Mouse (Mus musculus) lung, postnatal 0 days (tissue): Measurements from ENCODE around the gene Opcml. TPM values are rescaled to one million over a fixed set of nuclear protein-coding genes. Genes with fewer than 3 reads are reported as not detected.

Experiments used
- ATAC-seq: fragments of 200-750 bp; cut with Nextera tagmentation; 2 replicates; pipeline ENCODE4 v1.8.0; 2017; ENCODE audit warnings: moderate library complexity
- DNase-seq: peaks from one replicate; pipeline ENCODE4 v3.0.0-alpha.2; 2016; ENCODE audit warnings: low spot score
- H3K27ac ChIP-seq: fragments of 300-500 bp; sonication (generic); 2 replicates; pipeline ENCODE4 v1.5.1; 2014; ENCODE audit warnings: antibody characterized with exemption, mild to moderate bottlenecking, low read length, mixed read lengths
- H3K27me3 ChIP-seq: fragments of 300-500 bp; sonication (generic); replicated peaks from 2 replicates; pipeline ENCODE4 v1.6.1; 2014; ENCODE audit warnings: low read length, mixed read lengths; ENCODE audit not compliant: insufficient read depth
- H3K36me3 ChIP-seq: fragments of 300-500 bp; sonication (generic); 2 replicates; pipeline ENCODE4 v1.6.1; 2014; ENCODE audit warnings: low read length, mixed read lengths; ENCODE audit not compliant: insufficient read depth
- H3K4me1 ChIP-seq: fragments of 300-500 bp; sonication (generic); 2 replicates; pipeline ENCODE4 v1.6.1; 2014; ENCODE audit warnings: antibody characterized with exemption, low read depth, low read length, mixed read lengths; ENCODE audit not compliant: insufficient read depth
- H3K4me2 ChIP-seq: fragments of 300-500 bp; sonication (generic); replicated peaks from 2 replicates; pipeline ENCODE4 v1.6.1; 2014; ENCODE audit warnings: low read depth, mild to moderate bottlenecking, low read length, moderate library complexity, mixed read lengths
- H3K4me3 ChIP-seq: fragments of 300-500 bp; sonication (generic); 2 replicates; pipeline ENCODE4 v1.5.1; 2014; ENCODE audit warnings: low read depth, low read length
- H3K9ac ChIP-seq: fragments of 300-500 bp; sonication (generic); replicated peaks from 2 replicates; pipeline ENCODE4 v1.6.1; 2014; ENCODE audit warnings: low read depth, mild to moderate bottlenecking
- H3K9me3 ChIP-seq: fragments of 300-500 bp; sonication (generic); 2 replicates; pipeline ENCODE4 v1.6.1; 2016; ENCODE audit warnings: low read length, mixed read lengths
- CTCF ChIP-seq: IDR thresholded peaks from 2 replicates; pipeline ENCODE4 v1.5.1; 2016; ENCODE audit warnings: antibody characterized with exemption, mild to moderate bottlenecking
- EP300 ChIP-seq: IDR thresholded peaks from 2 replicates; pipeline ENCODE4 v1.6.1; 2016; ENCODE audit warnings: antibody characterized with exemption, mild to moderate bottlenecking, control low read depth
- WGBS: fragments of 180-500 bp; shearing (Covaris S2); extraction: QIAGEN DNeasy Blood & Tissue Kit; methylation state at CpG from one replicate; pipeline ENCODE4 v1.1.7; 2014; 5-methylcytosine and 5-hydroxymethylcytosine counted together
- polyA plus RNA-seq: library from polyadenylated mRNA; unstranded; fragments of >200 nt; fragmentation: Nextera tagmentation; extraction: Ambion mirVana; gene quantifications from 2 replicates; pipeline ENCODE4 v1.2.1, GENCODE M21; 2015

The Opcml gene
- polyA plus RNA-seq, 1 experiment from 2014 or later = 2.5 TPM

- Histone ChIP-seq H3K9me3 (no peaks in the 10 kb centered on the region), H3K27ac (no peak overlapping the region), H3K36me3 (no peaks in the 10 kb centered on the region), H3K27me3 (no peaks in the 10 kb centered on the region), H3K9ac (no peak overlapping the region), H3K4me3 (no peak overlapping the region), H3K4me1 (no peaks in the 10 kb centered on the region), H3K4me2 (no peak overlapping the region)
- ATAC-seq (no peak), DNase-seq (no peak)
- 65% methylated on average over 2 of the region's 2 CpGs for WGBS
- no peak for TF ChIP-seq CTCF
- TF ChIP-seq EP300 = no peak
These were observed 427.6 kb downstream of the Opcml start for GRCm38 (mm10) chr9:28218026-28218646.

GRCm38 (mm10) chr9:28222726-28223125 lies 432.2 kb downstream of the Opcml start:
- Histone ChIP-seq H3K4me1 (no peaks in the 10 kb centered on the region), H3K4me3 (no peak overlapping the region), H3K4me2 (no peak overlapping the region), H3K27me3 (no peaks in the 10 kb centered on the region), H3K36me3 (no peaks in the 10 kb centered on the region), H3K9ac (no peak overlapping the region), H3K9me3 (no peaks in the 10 kb centered on the region), H3K27ac (no peak overlapping the region)
- DNase-seq (no peak), ATAC-seq (no peak)
- TF ChIP-seq CTCF = no peak
- TF ChIP-seq EP300 = no peak
- WGBS = 50% methylated on average over 2 of the region's 2 CpGs

- H3K9me3 ChIP-seq = no peaks in the 10 kb centered on the region
- no peak overlapping the region for H3K27ac ChIP-seq
- H3K4me1 ChIP-seq = no peaks in the 10 kb centered on the region
- ATAC-seq (no peak), DNase-seq (no peak)
- no peaks in the 10 kb centered on the region for H3K36me3 ChIP-seq
- H3K4me2 ChIP-seq = no peak overlapping the region
- H3K27me3 ChIP-seq = no peaks in the 10 kb centered on the region
- H3K9ac ChIP-seq = no peak overlapping the region
- TF ChIP-seq CTCF = no peak
- TF ChIP-seq EP300 = no peak
- no peak overlapping the region for H3K4me3 ChIP-seq
- WGBS = 73% methylated on average over 8 of the region's 8 CpGs
These were observed 435.4 kb downstream of the Opcml start for GRCm38 (mm10) chr9:28225824-28226569.

- H3K4me3 ChIP-seq = no peak overlapping the region
- no peaks in the 10 kb centered on the region for H3K36me3 ChIP-seq
- H3K9me3 ChIP-seq = no peaks in the 10 kb centered on the region
- H3K4me2 ChIP-seq = no peak overlapping the region
- no peak overlapping the region for H3K9ac ChIP-seq
- H3K27ac ChIP-seq = no peak overlapping the region
- TF ChIP-seq CTCF (no peak), EP300 (no peak)
- DNase-seq (no peak), ATAC-seq (no peak)
- H3K4me1 ChIP-seq = no peaks in the 10 kb centered on the region
- no peaks in the 10 kb centered on the region for H3K27me3 ChIP-seq
- 72% methylated on average over 5 of the region's 5 CpGs for WGBS
These were observed 436.0 kb downstream of the Opcml start for GRCm38 (mm10) chr9:28226570-28226951.

GRCm38 (mm10) chr9:28238450-28238849 lies 447.9 kb downstream of the Opcml start:
- ATAC-seq = no peak
- no peak overlapping the region for H3K27ac ChIP-seq
- H3K27me3 ChIP-seq = no peaks in the 10 kb centered on the region
- H3K4me2 ChIP-seq = no peak overlapping the region
- no peak overlapping the region for H3K4me3 ChIP-seq
- no peak overlapping the region for H3K9ac ChIP-seq
- TF ChIP-seq EP300 (no peak), CTCF (no peak)
- no peaks in the 10 kb centered on the region for H3K36me3 ChIP-seq
- H3K4me1 ChIP-seq = no peaks in the 10 kb centered on the region
- H3K9me3 ChIP-seq = no peaks in the 10 kb centered on the region
- DNase-seq = no peak
- 86% methylated on average over 9 of the region's 9 CpGs for WGBS

GRCm38 (mm10) chr9:28247742-28248503 lies 457.3 kb downstream of the Opcml start:
- Histone ChIP-seq H3K9me3 (no peaks in the 10 kb centered on the region), H3K36me3 (no peaks in the 10 kb centered on the region), H3K27ac (no peak overlapping the region), H3K9ac (no peak overlapping the region), H3K4me3 (no peak overlapping the region), H3K4me1 (no peaks in the 10 kb centered on the region), H3K27me3 (no peaks in the 10 kb centered on the region), H3K4me2 (no peak overlapping the region)
- WGBS = 56% methylated on average over 7 of the region's 7 CpGs
- peak; percentile 81 for TF ChIP-seq CTCF
- no peak for TF ChIP-seq EP300
- DNase-seq (peak; percentile 55), ATAC-seq (no peak)
